Mouse (Mus musculus) cerebellum, adult 18-20 months (tissue): ENCODE measurements around the gene Vmn1r55.
"Not testable (repeated sequence)": the region's sequence is repeated elsewhere in the genome, so short reads cannot be mapped to it uniquely, and the experiment has no call there.

Experiments
- DNase-seq, 2 experiments: peaks; one replicate each; pipeline ENCODE4 v3.0.0; 2021

Gene Vmn1r55

DNA sequence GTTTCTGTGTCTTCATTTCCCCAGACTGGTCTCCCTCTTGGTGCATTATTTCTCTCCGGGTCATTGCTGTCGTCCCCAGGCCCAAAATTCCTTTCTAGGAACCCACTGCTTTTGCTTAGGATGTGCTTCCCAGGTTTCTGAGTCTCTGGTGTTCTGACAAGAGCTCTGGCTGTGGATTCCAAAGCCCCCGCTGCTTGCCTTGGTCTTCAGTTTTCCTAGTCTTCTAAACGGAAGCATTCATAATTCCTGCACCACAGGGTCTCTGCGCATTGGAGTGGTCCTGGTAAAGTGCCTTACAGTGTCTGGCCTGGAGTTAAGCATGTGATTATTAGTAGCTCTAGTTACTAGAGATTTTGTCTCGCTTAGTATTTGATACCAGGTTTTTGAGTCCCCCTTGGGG is 68.7 kb downstream of the Vmn1r55 start:
- no peak for DNase-seq

DNA sequence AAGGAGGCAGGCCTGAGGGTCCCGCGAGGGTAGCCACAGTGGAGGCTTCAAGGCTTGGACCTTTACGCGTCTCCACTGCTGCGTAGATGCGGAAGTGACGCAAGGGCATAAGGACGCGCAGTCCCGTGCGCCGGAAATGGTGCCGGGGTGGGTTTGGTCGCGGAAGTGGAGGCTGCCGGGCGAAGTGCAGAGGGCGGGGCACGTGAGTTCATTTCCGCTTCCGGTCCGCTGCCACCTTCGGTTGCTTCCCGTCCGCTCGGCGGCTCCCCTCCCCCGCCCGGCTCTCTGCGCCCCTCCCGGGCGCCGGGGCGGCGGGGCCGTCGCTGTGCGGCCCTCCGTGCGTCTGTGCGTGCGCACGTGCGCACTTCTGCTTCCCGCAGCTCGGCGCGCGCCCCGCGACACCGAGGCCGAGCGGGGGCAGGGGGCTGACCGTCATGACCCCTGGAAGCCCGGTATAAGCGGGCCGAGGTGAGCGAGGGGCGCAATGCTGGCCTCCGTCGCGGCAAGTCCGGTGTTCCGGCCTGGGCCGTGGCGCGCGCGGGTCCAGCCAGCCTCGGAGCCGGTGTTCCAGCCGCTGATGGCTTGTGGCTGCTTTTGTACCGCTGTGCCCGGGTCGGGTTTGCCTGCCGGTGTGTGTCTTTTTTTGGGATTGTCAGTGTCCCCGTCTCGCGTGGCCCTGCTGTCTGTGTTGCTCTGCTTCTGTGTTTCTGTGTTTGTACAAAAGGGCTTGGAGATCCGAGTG is 69.3 kb downstream of the Vmn1r55 start, which contains the start of gene Epn1:
Gene Epn1, plus strand, starts transcription at position 226 of the 742 bp plus-strand sequence.
- DNase-seq, result peak; percentile 97

DNA sequence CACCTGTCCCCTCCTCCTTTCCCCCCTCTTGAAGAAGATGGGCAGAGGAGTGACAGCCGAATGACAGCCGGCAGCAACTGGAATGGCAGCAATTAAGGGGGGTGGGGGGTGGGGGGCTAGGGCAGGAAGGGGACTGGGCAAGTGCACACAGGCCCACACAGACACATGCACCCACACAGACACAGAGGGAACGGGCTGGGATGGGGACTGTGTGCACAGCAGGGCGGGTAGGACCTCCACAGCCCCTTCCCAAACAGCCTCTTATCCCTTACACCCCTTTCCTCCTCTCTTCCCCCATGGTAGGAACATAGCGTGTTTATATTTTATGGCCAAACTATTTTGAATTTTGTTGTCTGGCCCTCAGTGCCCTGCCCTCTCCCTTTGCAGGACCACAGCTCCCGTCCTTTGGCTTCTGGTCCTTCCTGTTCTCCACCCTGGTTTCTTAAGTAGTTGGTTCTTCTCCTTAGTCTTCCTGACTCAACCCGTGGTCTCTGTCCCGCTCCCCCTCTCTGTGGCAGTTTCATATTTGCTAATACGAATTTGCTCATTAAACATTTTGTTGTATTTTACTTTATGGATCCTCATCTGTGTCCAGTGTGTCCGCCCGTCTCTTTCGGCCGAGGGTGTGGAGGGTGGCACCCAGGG is 70.0 kb downstream of the Vmn1r55 start:
- DNase-seq, result not testable (repeated sequence)
